Mouse (Mus musculus) forebrain, postnatal 0 days (tissue): ENCODE data around the gene Apobr. TPM values are rescaled to one million over a fixed set of nuclear protein-coding genes. Genes with fewer than 3 reads are reported as not detected.

ENCODE experiments used
- ATAC-seq: fragments of 200-750 bp; cut with Nextera tagmentation; 2 replicates; pipeline ENCODE4 v1.8.0; 2017; ENCODE audit warnings: mild to moderate bottlenecking, moderate library complexity
- DNase-seq: peaks from one replicate; pipeline ENCODE4 v3.0.0-alpha.2; 2015
- H3K27ac ChIP-seq: fragments of 300-500 bp; sonication (generic); 2 replicates; pipeline ENCODE4 v1.5.1; 2014; ENCODE audit warnings: low read depth, mild to moderate bottlenecking, antibody characterized with exemption, low read length, moderate library complexity, mixed read lengths
- H3K27me3 ChIP-seq: fragments of 300-500 bp; sonication (generic); 2 replicates; pipeline ENCODE4 v1.6.1; 2014; ENCODE audit warnings: mild to moderate bottlenecking, low read length, mixed read lengths; ENCODE audit not compliant: insufficient read depth
- H3K36me3 ChIP-seq: fragments of 300-500 bp; sonication (generic); 2 replicates; pipeline ENCODE4 v1.6.1; 2014; ENCODE audit warnings: mild to moderate bottlenecking, moderate library complexity; ENCODE audit not compliant: insufficient read depth
- H3K4me1 ChIP-seq: fragments of 300-500 bp; sonication (generic); 2 replicates; pipeline ENCODE4 v1.6.1; 2014; ENCODE audit warnings: antibody characterized with exemption; ENCODE audit not compliant: insufficient read depth
- H3K4me2 ChIP-seq: fragments of 300-500 bp; sonication (generic); 2 replicates; pipeline ENCODE4 v1.6.1; 2014; ENCODE audit warnings: low read depth, mild to moderate bottlenecking, moderate library complexity
- H3K4me3 ChIP-seq: fragments of 300-500 bp; sonication (generic); 2 replicates; pipeline ENCODE4 v1.5.1; 2014; ENCODE audit warnings: low read depth, low read length, mixed read lengths
- H3K9ac ChIP-seq: fragments of 300-500 bp; sonication (generic); 2 replicates; pipeline ENCODE4 v1.6.1; 2014; ENCODE audit warnings: mild to moderate bottlenecking
- H3K9me3 ChIP-seq: fragments of 300-500 bp; sonication (generic); 2 replicates; pipeline ENCODE4 v1.6.1; 2016; ENCODE audit warnings: low read length
- CTCF ChIP-seq: sonication (generic); IDR thresholded peaks from 2 replicates; pipeline ENCODE4 v1.5.1; 2016; ENCODE audit warnings: antibody characterized with exemption, control low read depth, low read depth
- WGBS: fragments of 180-500 bp; shearing (Covaris S2); extraction: QIAGEN DNeasy Blood & Tissue Kit; methylation state at CpG from one replicate; pipeline ENCODE4 v1.1.7; 2014; 5-methylcytosine and 5-hydroxymethylcytosine counted together
- polyA plus RNA-seq: library from polyadenylated mRNA; unstranded; fragments of >200 nt; fragmentation: Nextera tagmentation; extraction: Ambion mirVana; gene quantifications from 2 replicates; pipeline ENCODE4 v1.2.1, GENCODE M21; 2015
- total RNA-seq: library from RNA; depleted of rRNA; stranded (reverse); fragments of >200 nt; gene quantifications from 2 replicates; pipeline ENCODE4 v1.2.3, GENCODE M21; 2014

Gene Apobr
- total and polyA plus RNA-seq, 2 experiments from 2014 or later = 0.33 to 0.39 TPM

GRCm38 (mm10) chr7:126556635-126557034, 28.1 kb upstream of the Apobr start:
- WGBS = 97% methylated on average over 5 of the region's 5 CpGs
- no peak for TF ChIP-seq CTCF
- no peak for ATAC-seq

GRCm38 (mm10) chr7:126565693-126566092, 19.0 kb upstream of the Apobr start:
- Histone ChIP-seq H3K4me2 (peak overlapping the region; percentile 75), H3K27me3 (no peaks in the 10 kb centered on the region), H3K9ac (peak overlapping the region; percentile 78), H3K4me3 (peak overlapping the region; percentile 89), H3K36me3 (peaks cover 39% of the 10 kb centered on the region), H3K9me3 (no peaks in the 10 kb centered on the region), H3K4me1 (peaks cover 4% of the 10 kb centered on the region; the same call in 1 of the 2 replicates), H3K27ac (peak overlapping the region; percentile 81)
- TF ChIP-seq CTCF = no peak
- ATAC-seq = peak; percentile 38
- DNase-seq = peak; percentile 13
- 3% methylated on average over 28 of the region's 28 CpGs for WGBS

More at GRCm38 (mm10) chr7:126556635-126557034, 28.1 kb upstream of the Apobr start:
- H3K36me3 ChIP-seq = peaks cover 88% of the 10 kb centered on the region
- DNase-seq = no peak
- no peak overlapping the region for H3K4me3 ChIP-seq
- H3K9ac ChIP-seq = no peak overlapping the region
- H3K27me3 ChIP-seq = no peaks in the 10 kb centered on the region
- H3K9me3 ChIP-seq = no peaks in the 10 kb centered on the region
- no peak overlapping the region for H3K4me2 ChIP-seq
- H3K27ac ChIP-seq = no peak overlapping the region
- no peaks in the 10 kb centered on the region for H3K4me1 ChIP-seq

- ATAC-seq (peak; percentile 97), DNase-seq (peak; percentile 90)
- Histone ChIP-seq H3K4me1 (peaks cover 4% of the 10 kb centered on the region; the same call in 1 of the 2 replicates), H3K9ac (peak within 1 kb of the TSS; percentile 78), H3K4me3 (peak within 1 kb of the TSS; percentile 89), H3K27ac (peak within 1 kb of the TSS; percentile 81), H3K4me2 (peak within 1 kb of the TSS; percentile 75), H3K27me3 (no peaks in the 10 kb centered on the region), H3K36me3 (peaks cover 33% of the 10 kb centered on the region), H3K9me3 (no peaks in the 10 kb centered on the region)
- TF ChIP-seq CTCF = no peak
- under 1% methylated on average over 46 of the region's 46 CpGs for WGBS
Measured at GRCm38 (mm10) chr7:126566094-126566765, 18.5 kb upstream of the Apobr start, which contains the start of gene Eif3c. Eif3c (minus strand) TSS chr7:126566411.

GRCm38 (mm10) chr7:126576946-126577345, 7.8 kb upstream of the Apobr start:
- H3K27ac ChIP-seq = no peak overlapping the region
- no peak for ATAC-seq
- no peak overlapping the region for H3K9ac ChIP-seq
- DNase-seq = peak; percentile 63
- WGBS = 51% methylated on average over 8 of the region's 8 CpGs
- no peak overlapping the region for H3K4me3 ChIP-seq
- H3K9me3 ChIP-seq = no peaks in the 10 kb centered on the region
- peaks cover 16% of the 10 kb centered on the region for H3K36me3 ChIP-seq
- no peaks in the 10 kb centered on the region for H3K27me3 ChIP-seq
- H3K4me2 ChIP-seq = no peak overlapping the region
- TF ChIP-seq CTCF = peak; percentile 69
- peaks cover 2% of the 10 kb centered on the region for H3K4me1 ChIP-seq

- H3K4me2 ChIP-seq = no peak overlapping the region
- ATAC-seq = no peak
- 52% methylated on average over 8 of the region's 8 CpGs for WGBS
- H3K27ac ChIP-seq = no peak overlapping the region
- no peaks in the 10 kb centered on the region for H3K9me3 ChIP-seq
- H3K27me3 ChIP-seq = no peaks in the 10 kb centered on the region
- no peak overlapping the region for H3K9ac ChIP-seq
- peak; percentile 31 for DNase-seq
- no peak overlapping the region for H3K4me3 ChIP-seq
- peaks cover 9% of the 10 kb centered on the region for H3K4me1 ChIP-seq
- peak; percentile 67 for TF ChIP-seq CTCF
- H3K36me3 ChIP-seq = peaks cover 7% of the 10 kb centered on the region; the same call in 1 of the 2 replicates
Measured at GRCm38 (mm10) chr7:126579172-126579571, 5.6 kb upstream of the Apobr start.

GRCm38 (mm10) chr7:126581661-126582060, 3.1 kb upstream of the Apobr start:
- 82% methylated on average over 6 of the region's 6 CpGs for WGBS
- Histone ChIP-seq H3K36me3 (no peaks in the 10 kb centered on the region; the same call in 1 of the 2 replicates), H3K4me1 (peaks cover 9% of the 10 kb centered on the region), H3K4me2 (no peak overlapping the region), H3K27me3 (no peaks in the 10 kb centered on the region), H3K9ac (no peak overlapping the region), H3K27ac (no peak overlapping the region), H3K4me3 (no peak overlapping the region), H3K9me3 (no peaks in the 10 kb centered on the region)
- DNase-seq (no peak), ATAC-seq (no peak)
- no peak for TF ChIP-seq CTCF

- Histone ChIP-seq H3K4me1 (peaks cover 9% of the 10 kb centered on the region), H3K9me3 (no peaks in the 10 kb centered on the region), H3K4me3 (peak overlapping the region; percentile 66), H3K4me2 (peak overlapping the region; percentile 80), H3K36me3 (no peaks in the 10 kb centered on the region; the same call in 1 of the 2 replicates), H3K27ac (no peak overlapping the region; the same call in 1 of the 2 replicates), H3K27me3 (no peaks in the 10 kb centered on the region), H3K9ac (peak overlapping the region; percentile 55)
- under 1% methylated on average over 20 of the region's 20 CpGs for WGBS
- no peak for TF ChIP-seq CTCF
- DNase-seq (no peak), ATAC-seq (peak; percentile 60)
Measured at GRCm38 (mm10) chr7:126582759-126583158, 2.0 kb upstream of the Apobr start.
